Mouse (Mus musculus) intestine, embryonic 14.5 days (tissue): Measurements from ENCODE around the gene Ntng1. TPM values are rescaled to one million over a fixed set of nuclear protein-coding genes. Genes with fewer than 3 reads are reported as not detected.

Source experiments
- ATAC-seq: fragments of 200-750 bp; cut with Nextera tagmentation; replicated peaks from 2 replicates; pipeline ENCODE4 v1.8.0; 2017; ENCODE audit warnings: low read depth, moderate number of reproducible peaks, moderate TSS enrichment, moderate library complexity; ENCODE audit not compliant: low FRiP score, low TSS enrichment
- DNase-seq: peaks from one replicate; pipeline ENCODE4 v3.0.0-alpha.2; 2018; ENCODE audit warnings: low spot score
- H3K27ac ChIP-seq: fragments of 300-500 bp; sonication (generic); 2 replicates; pipeline ENCODE4 v1.5.1; 2014; ENCODE audit warnings: low read depth, mild to moderate bottlenecking, control low read depth
- H3K27me3 ChIP-seq: fragments of 300-500 bp; sonication (generic); replicated peaks from 2 replicates; pipeline ENCODE4 v1.6.1; 2014; ENCODE audit warnings: low read length, control low read depth; ENCODE audit not compliant: control insufficient read depth, insufficient read depth
- H3K36me3 ChIP-seq: fragments of 300-500 bp; sonication (generic); 2 replicates; pipeline ENCODE4 v1.6.1; 2014; ENCODE audit warnings: low read length, control low read depth; ENCODE audit not compliant: control insufficient read depth, insufficient read depth
- H3K4me1 ChIP-seq: fragments of 300-500 bp; sonication (generic); replicated peaks from 2 replicates; pipeline ENCODE4 v1.6.1; 2014; ENCODE audit warnings: low read length, control low read depth, mixed read lengths; ENCODE audit not compliant: control insufficient read depth, insufficient read depth
- H3K4me2 ChIP-seq: fragments of 300-500 bp; sonication (generic); 2 replicates; pipeline ENCODE4 v1.6.1; 2014; ENCODE audit warnings: low read length
- H3K4me3 ChIP-seq: fragments of 300-500 bp; sonication (generic); 2 replicates; pipeline ENCODE4 v1.5.1; 2014; ENCODE audit warnings: low read depth, low read length, control low read depth, mixed read lengths
- H3K9ac ChIP-seq: fragments of 300-500 bp; sonication (generic); 2 replicates; pipeline ENCODE4 v1.6.1; 2014; ENCODE audit warnings: mild to moderate bottlenecking, low read length
- H3K9me3 ChIP-seq: fragments of 300-500 bp; sonication (generic); 2 replicates; pipeline ENCODE4 v1.6.1; 2016; ENCODE audit warnings: low read length, control low read depth; ENCODE audit not compliant: control insufficient read depth
- WGBS: fragments of 180-500 bp; shearing (Covaris S2); extraction: QIAGEN DNeasy Blood & Tissue Kit; methylation state at CpG from one replicate; pipeline ENCODE4 v1.1.7; 2014; 5-methylcytosine and 5-hydroxymethylcytosine counted together
- polyA plus RNA-seq: library from polyadenylated mRNA; unstranded; fragments of >200 nt; fragmentation: Nextera tagmentation; extraction: Ambion mirVana; gene quantifications from 2 replicates; pipeline ENCODE4 v1.2.1, GENCODE M21; 2014

Ntng1 gene
- polyA plus RNA-seq, 1 experiment from 2014 or later, result 3.0 TPM

GRCm38 (mm10) chr3:110085336-110085735, 58.5 kb downstream of the Ntng1 start:
- WGBS, result 68% methylated on average over 2 of the region's 2 CpGs
- Histone ChIP-seq H3K9ac (no peak overlapping the region), H3K4me1 (no peaks in the 10 kb centered on the region), H3K36me3 (no peaks in the 10 kb centered on the region), H3K4me2 (no peak overlapping the region), H3K4me3 (no peak overlapping the region), H3K27me3 (no peaks in the 10 kb centered on the region), H3K27ac (no peak overlapping the region), H3K9me3 (no peaks in the 10 kb centered on the region)
- ATAC-seq, result no peak
- no peak for DNase-seq

- no peak overlapping the region for H3K27ac ChIP-seq
- no peaks in the 10 kb centered on the region for H3K36me3 ChIP-seq
- DNase-seq, result no peak
- H3K9me3 ChIP-seq, result no peaks in the 10 kb centered on the region
- no peak overlapping the region for H3K4me3 ChIP-seq
- no peak for ATAC-seq
- no peaks in the 10 kb centered on the region for H3K27me3 ChIP-seq
- no peak overlapping the region for H3K9ac ChIP-seq
- H3K4me1 ChIP-seq, result no peaks in the 10 kb centered on the region
- WGBS, result 83% methylated on average over 6 of the region's 6 CpGs
- H3K4me2 ChIP-seq, result no peak overlapping the region
Observed at GRCm38 (mm10) chr3:110064709-110065256, 79.0 kb downstream of the Ntng1 start.

- no peak overlapping the region for H3K27ac ChIP-seq
- WGBS, result 88% methylated on average over 6 of the region's 6 CpGs
- ATAC-seq (no peak), DNase-seq (no peak)
- H3K4me2 ChIP-seq, result no peak overlapping the region
- H3K4me1 ChIP-seq, result no peaks in the 10 kb centered on the region
- H3K9me3 ChIP-seq, result no peaks in the 10 kb centered on the region
- no peak overlapping the region for H3K4me3 ChIP-seq
- H3K36me3 ChIP-seq, result no peaks in the 10 kb centered on the region
- no peak overlapping the region for H3K9ac ChIP-seq
- H3K27me3 ChIP-seq, result no peaks in the 10 kb centered on the region
Observed at GRCm38 (mm10) chr3:110055915-110056314, 87.9 kb downstream of the Ntng1 start.

GRCm38 (mm10) chr3:110055433-110055832, 88.4 kb downstream of the Ntng1 start:
- ATAC-seq (no peak), DNase-seq (no peak)
- Histone ChIP-seq H3K9me3 (no peaks in the 10 kb centered on the region), H3K4me3 (no peak overlapping the region), H3K27me3 (no peaks in the 10 kb centered on the region), H3K27ac (no peak overlapping the region), H3K4me2 (no peak overlapping the region), H3K9ac (no peak overlapping the region), H3K36me3 (no peaks in the 10 kb centered on the region), H3K4me1 (no peaks in the 10 kb centered on the region)
- 88% methylated on average over 6 of the region's 6 CpGs for WGBS

- Histone ChIP-seq H3K4me2 (no peak overlapping the region), H3K4me1 (no peaks in the 10 kb centered on the region), H3K9me3 (no peaks in the 10 kb centered on the region), H3K27me3 (no peaks in the 10 kb centered on the region), H3K27ac (no peak overlapping the region), H3K9ac (no peak overlapping the region), H3K4me3 (no peak overlapping the region), H3K36me3 (no peaks in the 10 kb centered on the region)
- WGBS, result 89% methylated on average over 2 of the region's 2 CpGs
- ATAC-seq, result no peak
- no peak for DNase-seq
Observed at GRCm38 (mm10) chr3:110054125-110054524, 89.7 kb downstream of the Ntng1 start.

- Histone ChIP-seq H3K9me3 (no peaks in the 10 kb centered on the region), H3K4me1 (no peaks in the 10 kb centered on the region), H3K9ac (no peak overlapping the region), H3K36me3 (no peaks in the 10 kb centered on the region), H3K27ac (no peak overlapping the region), H3K27me3 (no peaks in the 10 kb centered on the region), H3K4me2 (no peak overlapping the region), H3K4me3 (no peak overlapping the region)
- ATAC-seq (no peak), DNase-seq (no peak)
- WGBS, result 80% methylated on average over 6 of the region's 6 CpGs
Observed at GRCm38 (mm10) chr3:110048152-110048551, 95.7 kb downstream of the Ntng1 start.

- DNase-seq (no peak), ATAC-seq (no peak)
- no peak overlapping the region for H3K4me3 ChIP-seq
- WGBS, result 93% methylated on average over 2 of the region's 2 CpGs
- no peak overlapping the region for H3K9ac ChIP-seq
- no peak overlapping the region for H3K4me2 ChIP-seq
- H3K9me3 ChIP-seq, result no peaks in the 10 kb centered on the region
- no peaks in the 10 kb centered on the region for H3K36me3 ChIP-seq
- no peaks in the 10 kb centered on the region for H3K4me1 ChIP-seq
- no peaks in the 10 kb centered on the region for H3K27me3 ChIP-seq
- no peak overlapping the region for H3K27ac ChIP-seq
Observed at GRCm38 (mm10) chr3:110046750-110047149, 97.1 kb downstream of the Ntng1 start.

GRCm38 (mm10) chr3:110044209-110044608, 99.6 kb downstream of the Ntng1 start:
- Histone ChIP-seq H3K4me2 (no peak overlapping the region), H3K4me1 (no peaks in the 10 kb centered on the region), H3K9ac (no peak overlapping the region), H3K36me3 (no peaks in the 10 kb centered on the region), H3K9me3 (no peaks in the 10 kb centered on the region), H3K4me3 (no peak overlapping the region), H3K27ac (no peak overlapping the region), H3K27me3 (no peaks in the 10 kb centered on the region)
- WGBS, result 84% methylated on average over 2 of the region's 2 CpGs
- ATAC-seq (no peak), DNase-seq (no peak)

- Histone ChIP-seq H3K9ac (no peak overlapping the region), H3K4me3 (no peak overlapping the region), H3K4me1 (no peaks in the 10 kb centered on the region), H3K36me3 (no peaks in the 10 kb centered on the region), H3K27me3 (no peaks in the 10 kb centered on the region), H3K27ac (no peak overlapping the region), H3K9me3 (no peaks in the 10 kb centered on the region), H3K4me2 (no peak overlapping the region)
- 85% methylated on average over 1 of the region's 1 CpGs for WGBS
- DNase-seq (no peak), ATAC-seq (no peak)
Observed at GRCm38 (mm10) chr3:110043641-110044187, 100.1 kb downstream of the Ntng1 start.
